Mouse (Mus musculus) bone marrow macrophage, adult 2 months (primary cell): ENCODE measurements around the gene Fam181a. TPM values are rescaled to one million over a fixed set of nuclear protein-coding genes. Genes with fewer than 3 reads are reported as not detected.

Source experiments
- H3K27ac ChIP-seq: 2 replicates; pipeline ENCODE4 v1.5.1; 2012; ENCODE audit warnings: low read depth, low read length; ENCODE audit not compliant: insufficient read depth
- H3K4me1 ChIP-seq: 2 replicates; pipeline ENCODE4 v1.6.1; 2012; ENCODE audit warnings: low read length; ENCODE audit not compliant: control insufficient read depth, insufficient read depth
- H3K4me3 ChIP-seq: 2 replicates; pipeline ENCODE4 v1.5.1; 2012; ENCODE audit warnings: mild to moderate bottlenecking, low read length, moderate library complexity; ENCODE audit not compliant: insufficient read depth
- CTCF ChIP-seq: IDR thresholded peaks from 2 replicates; pipeline ENCODE4 v1.5.1; 2012; ENCODE audit warnings: low read depth, mild to moderate bottlenecking, low read length, moderate library complexity
- POLR2A ChIP-seq: IDR thresholded peaks from 2 replicates; pipeline ENCODE4 v1.6.1; 2012; ENCODE audit warnings: mild to moderate bottlenecking, low read depth, low read length, borderline replicate concordance
- polyA plus RNA-seq: library from polyadenylated mRNA; stranded (reverse); fragments of >200 nt; gene quantifications from 2 replicates; pipeline ENCODE4 v1.2.4, GENCODE M21; 2012; ENCODE audit not compliant: missing spikeins, insufficient read depth, insufficient read length

Gene Fam181a
- polyA plus RNA-seq, 1 experiment, result not detected

DNA sequence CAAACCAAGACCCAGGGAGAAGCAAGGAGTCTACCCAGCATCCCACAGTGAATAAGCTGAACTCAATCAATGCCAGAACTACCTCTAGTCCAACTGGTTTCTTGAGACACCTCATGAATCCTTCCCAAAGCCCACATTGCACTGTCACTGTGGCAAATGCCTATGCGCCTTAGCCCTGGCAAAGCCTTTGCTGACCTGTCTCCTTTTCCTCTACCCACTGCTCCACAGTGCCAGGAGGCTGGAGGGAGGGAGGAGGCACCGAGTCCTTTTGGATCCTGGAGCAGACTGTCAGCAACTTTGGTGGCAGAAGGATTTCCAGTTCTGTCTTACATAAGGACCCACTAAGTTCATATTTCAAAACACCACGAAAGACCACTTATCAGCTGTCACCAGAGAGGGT, 27.4 kb upstream of the Fam181a start:
- TF ChIP-seq CTCF (no peak), POLR2A (no peak)
- Histone ChIP-seq H3K4me1 (no peaks in the 10 kb centered on the region), H3K4me3 (no peak overlapping the region), H3K27ac (no peak overlapping the region)

DNA sequence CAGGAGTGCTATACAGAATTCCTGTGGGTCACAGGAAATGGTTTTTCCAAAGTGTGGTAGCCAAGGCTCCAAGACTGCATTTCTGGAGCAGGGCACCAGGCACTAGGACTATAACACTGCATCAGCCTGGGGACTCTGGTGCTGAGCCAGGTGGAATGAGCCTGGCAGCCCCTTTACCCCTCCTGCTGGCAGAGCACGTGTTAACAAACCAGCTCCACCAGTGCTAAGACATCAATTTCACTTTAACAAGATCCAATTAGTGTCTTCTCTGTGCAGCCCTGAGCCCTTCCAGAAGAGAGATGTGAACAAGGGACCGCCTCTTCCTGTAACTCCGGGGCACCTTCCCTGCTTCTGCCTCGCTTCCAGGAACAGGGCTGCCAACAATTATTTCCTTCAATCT, 23.5 kb upstream of the Fam181a start:
- Histone ChIP-seq H3K4me3 (no peak overlapping the region), H3K27ac (no peak overlapping the region), H3K4me1 (no peaks in the 10 kb centered on the region)
- TF ChIP-seq CTCF (no peak), POLR2A (no peak)

DNA sequence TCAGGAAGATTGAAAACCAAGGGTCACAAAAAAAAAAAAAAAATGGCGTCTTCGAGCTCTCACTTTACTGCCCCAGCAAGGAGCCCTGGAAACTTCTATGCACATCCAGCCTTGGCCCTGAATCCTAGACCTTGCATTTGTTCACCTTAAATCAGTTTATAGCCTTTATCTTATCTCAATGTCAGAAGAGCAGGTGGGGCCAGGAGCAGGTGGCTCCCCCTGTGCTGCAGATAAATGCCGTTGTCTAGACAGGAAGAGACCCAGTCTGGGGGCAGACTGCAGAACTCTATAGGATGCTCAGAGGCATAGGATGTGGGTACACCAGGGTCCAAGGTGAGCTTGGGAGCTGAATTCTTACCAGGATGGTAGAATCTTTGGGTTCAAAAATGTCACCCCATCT, 18.4 kb upstream of the Fam181a start:
- TF ChIP-seq CTCF (no peak), POLR2A (no peak)
- Histone ChIP-seq H3K4me1 (no peaks in the 10 kb centered on the region), H3K27ac (no peak overlapping the region), H3K4me3 (no peak overlapping the region)

DNA sequence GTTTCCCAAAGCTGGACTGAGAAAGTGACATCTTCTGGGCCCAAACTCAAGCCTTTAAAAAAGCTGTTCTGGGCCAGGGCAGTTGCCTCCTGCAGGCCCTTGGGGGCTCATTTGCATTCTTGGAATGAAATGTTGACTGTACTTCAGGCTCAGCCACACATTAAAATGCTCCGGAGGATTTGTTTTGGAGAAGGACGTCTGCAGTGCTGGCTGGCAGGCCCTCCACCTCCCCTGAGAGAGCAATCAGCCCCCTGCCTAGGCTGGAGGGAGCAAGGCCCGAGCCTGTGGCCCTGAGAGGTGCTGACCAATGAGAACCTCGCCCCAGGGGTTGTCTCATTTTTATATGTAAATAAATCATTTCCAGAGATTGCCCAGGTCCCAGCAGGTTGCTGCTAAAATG, 14.5 kb upstream of the Fam181a start:
- no peak for TF ChIP-seq POLR2A
- no peak for TF ChIP-seq CTCF
- Histone ChIP-seq H3K4me1 (no peaks in the 10 kb centered on the region), H3K27ac (no peak overlapping the region)

DNA sequence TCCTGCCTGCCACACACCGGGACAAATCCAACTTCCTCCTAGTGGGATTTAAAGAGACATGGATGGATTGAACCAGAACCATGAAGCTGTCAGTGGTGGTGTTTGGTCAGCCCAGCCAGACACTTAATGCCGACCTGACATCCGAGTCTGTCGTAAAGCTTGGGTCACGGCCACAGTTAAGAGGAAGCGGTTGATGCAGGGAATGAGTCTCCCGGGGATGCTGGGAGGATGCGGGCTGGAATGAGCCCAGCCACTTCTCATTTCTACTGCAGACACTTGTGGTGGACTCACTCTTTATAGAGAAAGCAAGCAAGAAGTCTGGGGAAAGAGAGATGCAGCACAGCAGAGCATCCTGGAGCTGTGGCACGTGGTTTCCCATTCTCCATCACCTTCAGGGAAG, 10.3 kb upstream of the Fam181a start:
- H3K27ac ChIP-seq, result no peak overlapping the region
- no peak overlapping the region for H3K4me3 ChIP-seq
- H3K4me1 ChIP-seq, result no peaks in the 10 kb centered on the region
- no peak for TF ChIP-seq CTCF
- no peak for TF ChIP-seq POLR2A

More for the DNA sequence above, 14.5 kb upstream of the Fam181a start:
- H3K4me3 ChIP-seq, result no peak overlapping the region

DNA sequence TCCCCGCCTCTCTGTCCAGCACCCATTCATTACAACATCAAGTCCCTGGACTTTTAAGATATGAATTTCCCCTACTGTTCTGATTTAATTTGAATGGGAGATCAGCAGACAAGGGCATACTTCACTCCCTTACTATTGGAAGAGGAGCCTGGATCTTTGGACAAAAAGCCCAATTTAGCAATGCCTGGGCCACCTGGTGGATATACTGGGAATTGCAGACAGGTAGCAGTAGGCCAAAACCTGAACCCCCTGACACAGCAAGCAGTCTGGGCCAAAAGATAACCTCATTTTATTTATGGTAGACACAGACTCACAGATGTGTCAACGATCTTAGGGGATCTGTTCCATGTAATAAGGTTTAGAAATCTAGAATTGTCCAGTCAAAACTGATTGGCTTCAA, 9.1 kb upstream of the Fam181a start:
- TF ChIP-seq POLR2A (no peak), CTCF (0 out of 2 replicates have a peak, but pooled peaks have one; percentile 11)

DNA sequence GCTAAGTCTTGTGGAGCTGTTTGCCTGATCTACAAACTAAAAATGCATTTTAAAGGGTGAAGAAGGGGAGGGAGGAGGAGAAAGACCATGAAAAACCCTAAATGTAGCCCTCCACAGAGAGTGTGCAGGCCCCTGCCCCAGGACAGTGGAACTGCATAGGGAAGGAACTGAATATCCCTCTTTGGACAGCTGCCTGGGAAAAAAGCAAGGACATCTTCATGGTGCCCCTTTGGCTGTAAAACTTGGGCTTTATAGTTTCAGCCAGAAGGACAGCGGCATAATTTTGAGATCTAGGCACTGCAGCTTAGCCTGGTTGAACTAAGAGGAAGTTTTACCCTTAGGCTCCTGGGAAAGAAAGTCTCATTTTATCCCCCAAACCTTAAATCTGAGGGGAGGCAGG, 7.8 kb upstream of the Fam181a start:
- no peak overlapping the region for H3K27ac ChIP-seq

More for the DNA sequence above, 9.1 kb upstream of the Fam181a start:
- no peak overlapping the region for H3K4me3 ChIP-seq
- H3K4me1 ChIP-seq, result no peaks in the 10 kb centered on the region
- H3K27ac ChIP-seq, result no peak overlapping the region

DNA sequence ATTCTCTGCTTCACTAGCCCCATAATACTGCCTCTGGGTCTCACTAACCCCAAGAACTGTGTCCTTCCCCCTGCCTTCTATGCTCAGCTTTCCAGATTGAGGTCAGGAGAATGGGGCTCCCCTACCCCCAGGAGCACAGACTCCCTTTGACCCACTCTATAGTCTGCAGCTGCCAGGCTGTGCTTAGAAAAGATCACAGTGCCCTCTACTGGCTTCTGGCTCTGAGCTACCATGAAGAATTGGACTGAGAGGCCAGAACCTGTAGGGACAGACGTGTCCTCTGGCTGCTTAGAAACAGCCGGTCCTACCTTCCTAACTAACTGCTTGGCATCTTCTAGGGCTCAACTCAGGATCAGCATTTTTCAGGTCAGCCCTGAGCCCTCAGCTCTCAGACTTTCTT, 4.6 kb upstream of the Fam181a start:
- TF ChIP-seq CTCF, result no peak
- TF ChIP-seq POLR2A, result no peak
- H3K4me3 ChIP-seq, result no peak overlapping the region
- H3K4me1 ChIP-seq, result no peaks in the 10 kb centered on the region
- no peak overlapping the region for H3K27ac ChIP-seq

More for the DNA sequence above, 7.8 kb upstream of the Fam181a start:
- Histone ChIP-seq H3K4me3 (no peak overlapping the region), H3K4me1 (no peaks in the 10 kb centered on the region)
- TF ChIP-seq CTCF, result no peak
- TF ChIP-seq POLR2A, result no peak

DNA sequence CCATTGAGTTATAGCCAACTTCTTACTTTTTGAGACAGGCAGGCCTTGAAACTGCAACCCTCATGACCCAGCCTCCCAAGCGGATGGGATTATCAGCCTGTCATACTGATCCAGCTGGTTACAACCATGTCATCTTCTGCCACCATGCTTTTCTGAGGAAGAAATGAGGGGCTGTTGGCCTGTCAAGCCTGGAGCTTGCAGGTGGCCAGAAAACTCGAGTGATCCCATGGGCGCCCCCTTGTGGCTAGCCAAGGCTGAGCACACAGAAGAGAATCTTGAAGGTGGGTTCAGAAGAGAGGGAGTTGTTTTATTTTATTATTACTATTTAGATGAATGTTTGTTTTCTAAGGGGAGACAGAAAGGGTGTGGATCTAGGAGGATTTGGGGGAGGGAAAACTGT, 4.1 kb upstream of the Fam181a start:
- no peak overlapping the region for H3K4me3 ChIP-seq
- peak; percentile 65 for TF ChIP-seq CTCF
- no peak for TF ChIP-seq POLR2A
- H3K4me1 ChIP-seq, result no peaks in the 10 kb centered on the region
- no peak overlapping the region for H3K27ac ChIP-seq

DNA sequence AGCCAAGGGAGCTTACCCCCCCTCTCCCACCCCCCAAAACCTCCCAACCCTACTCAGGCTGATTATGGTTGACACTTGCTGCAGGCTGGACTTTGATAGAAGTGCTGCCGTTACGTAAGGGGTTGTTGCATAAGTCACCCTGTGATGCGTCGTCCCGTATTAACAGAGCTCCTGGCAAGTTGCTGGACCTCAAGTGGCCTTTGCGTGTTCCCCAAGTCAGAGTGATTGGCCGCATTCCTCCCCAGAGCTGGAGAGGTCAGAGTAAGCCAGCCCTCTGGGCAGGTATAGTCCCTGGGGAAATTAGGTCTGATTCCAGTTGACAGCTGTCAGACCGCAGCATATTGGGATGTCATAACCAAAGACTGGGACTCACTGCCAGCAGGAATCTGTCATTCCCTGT, 1.1 kb downstream of the Fam181a start:
- H3K27ac ChIP-seq, result no peak overlapping the region
- H3K4me1 ChIP-seq, result no peaks in the 10 kb centered on the region
- no peak for TF ChIP-seq CTCF
- no peak for TF ChIP-seq POLR2A
- H3K4me3 ChIP-seq, result no peak overlapping the region

DNA sequence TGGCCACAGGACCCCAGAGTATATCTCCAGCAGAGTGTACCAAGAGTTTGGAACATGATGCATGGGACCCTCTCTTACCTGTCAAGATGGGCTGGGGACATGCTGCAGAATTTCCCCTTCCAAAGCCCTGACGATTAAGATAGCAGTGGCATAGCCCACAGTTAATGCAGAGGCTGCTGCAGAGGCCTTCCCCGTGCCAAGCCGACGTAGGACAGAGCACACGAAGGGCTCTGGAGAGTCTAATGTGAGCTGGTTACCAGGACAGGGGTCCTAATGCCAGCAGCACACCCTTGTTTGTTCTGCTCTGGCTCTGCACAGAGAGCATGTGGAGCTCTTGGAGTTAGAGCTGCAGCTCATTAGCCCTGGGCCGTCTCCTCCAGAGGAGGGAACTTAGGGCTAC, 2.5 kb downstream of the Fam181a start:
- Histone ChIP-seq H3K4me3 (no peak overlapping the region), H3K27ac (no peak overlapping the region), H3K4me1 (no peaks in the 10 kb centered on the region)
- no peak for TF ChIP-seq CTCF
- TF ChIP-seq POLR2A, result no peak
